Comparison of ENCODE assay signal across 8 mouse cellular contexts in genomic region chr11:90391271-90392185, GRCm38 (mm10). TPM values are rescaled to one million over a fixed set of nuclear protein-coding genes. Genes with fewer than 3 reads are reported as not detected.
DNase-seq lines count a peak whose midpoint lies in the region; ATAC-seq and TF ChIP-seq lines count a peak whose summit lies in the region.

No protein-coding gene starts in this region.

- 20% methylated on average over 14 of the region's 14 CpGs for WGBS in liver, embryonic 11.5 days
- 5% methylated on average over 14 of the region's 14 CpGs for WGBS in forebrain, embryonic 12.5 days
- 11% methylated on average over 14 of the region's 14 CpGs for WGBS in limb, embryonic 14.5 days
- 19% methylated on average over 14 of the region's 14 CpGs for WGBS in stomach, embryonic 15.5 days

- peaks cover 48% of the 10 kb centered on the region for H3K27me3 ChIP-seq in liver, embryonic 11.5 days (replicated peaks; ENCODE audit: control insufficient read depth, insufficient read depth, low read length)
- H3K27me3 ChIP-seq in forebrain, embryonic 12.5 days = peaks cover 77% of the 10 kb centered on the region
- H3K27me3 ChIP-seq in limb, embryonic 14.5 days (ENCODE audit: control insufficient read depth, insufficient read depth, low read length) = peaks cover 38% of the 10 kb centered on the region
- peaks cover 13% of the 10 kb centered on the region for H3K27me3 ChIP-seq in stomach, embryonic 15.5 days (replicated peaks)

- H3K4me3 ChIP-seq in liver, embryonic 11.5 days (ENCODE audit: low read depth, low read length) = peak overlapping the region; percentile 57
- peak overlapping the region; percentile 49 for H3K4me3 ChIP-seq in forebrain, embryonic 12.5 days (replicated peaks)
- peak overlapping the region; percentile 46 for H3K4me3 ChIP-seq in limb, embryonic 14.5 days (replicated peaks; ENCODE audit: low read length)
- H3K4me3 ChIP-seq in stomach, embryonic 15.5 days (replicated peaks) = peak overlapping the region; percentile 54

- TF ChIP-seq POLR2A in limb, embryonic 14.5 days (IDR thresholded peaks at IDR 0.05; ENCODE audit: borderline replicate concordance, extremely low read depth, insufficient read depth, insufficient read length) = no peak

- no peaks in the 10 kb centered on the region for H3K36me3 ChIP-seq in liver, embryonic 11.5 days (ENCODE audit: control insufficient read depth, insufficient read depth, low read length)
- H3K36me3 ChIP-seq in forebrain, embryonic 12.5 days (replicated peaks) = no peaks in the 10 kb centered on the region
- H3K36me3 ChIP-seq in limb, embryonic 14.5 days (ENCODE audit: control insufficient read depth, insufficient read depth, low read length) = no peaks in the 10 kb centered on the region
- no peaks in the 10 kb centered on the region for H3K36me3 ChIP-seq in stomach, embryonic 15.5 days

- H3K4me2 ChIP-seq in liver, embryonic 11.5 days = peak overlapping the region; percentile 76
- peak overlapping the region; percentile 96 for H3K4me2 ChIP-seq in forebrain, embryonic 12.5 days
- peak overlapping the region; percentile 94 for H3K4me2 ChIP-seq in limb, embryonic 14.5 days (replicated peaks; ENCODE audit: low read depth, low read length, severe bottlenecking)
- H3K4me2 ChIP-seq in stomach, embryonic 15.5 days = peak overlapping the region; percentile 96

- peaks cover 9% of the 10 kb centered on the region for H3K4me1 ChIP-seq in liver, embryonic 11.5 days (replicated peaks; ENCODE audit: control insufficient read depth, insufficient read depth, low read length)
- peaks cover 27% of the 10 kb centered on the region for H3K4me1 ChIP-seq in forebrain, embryonic 12.5 days
- H3K4me1 ChIP-seq in limb, embryonic 14.5 days (ENCODE audit: control insufficient read depth, insufficient read depth, low read length) = peaks cover 12% of the 10 kb centered on the region; the same call in 1 of the 2 replicates
- H3K4me1 ChIP-seq in stomach, embryonic 15.5 days = peaks cover 7% of the 10 kb centered on the region

- no peak for DNase-seq in liver, embryonic 11.5 days (ENCODE audit: low spot score)
- DNase-seq in liver = no peak
- no peak for DNase-seq in limb, embryonic 14.5 days (ENCODE audit: low spot score)
- no peak for DNase-seq in spleen, postnatal 14 days (ENCODE audit: low spot score in 2 of 2)
- DNase-seq in natural killer cell, adult 2 months (ENCODE audit: low spot score in 2 of 2) = no peak
- no peak for DNase-seq in gastrocnemius, adult 8-10 months (ENCODE audit: low spot score in 2 of 2)

- H3K9ac ChIP-seq in liver, embryonic 11.5 days (ENCODE audit: low read depth, low read length) = no peak overlapping the region
- peak overlapping the region; percentile 36; the same call in 1 of the 2 replicates for H3K9ac ChIP-seq in forebrain, embryonic 12.5 days
- no peak overlapping the region for H3K9ac ChIP-seq in limb, embryonic 14.5 days (ENCODE audit: low read depth, low read length, severe bottlenecking)
- no peak overlapping the region for H3K9ac ChIP-seq in stomach, embryonic 15.5 days

- no peak overlapping the region for H3K27ac ChIP-seq in liver, embryonic 11.5 days (ENCODE audit: low read depth, low read length)
- H3K27ac ChIP-seq in forebrain, embryonic 12.5 days = no peak overlapping the region
- H3K27ac ChIP-seq in limb, embryonic 14.5 days (replicated peaks; ENCODE audit: low read depth, low read length) = no peak overlapping the region
- no peak overlapping the region for H3K27ac ChIP-seq in stomach, embryonic 15.5 days

- no peaks in the 10 kb centered on the region for H3K9me3 ChIP-seq in liver, embryonic 11.5 days (ENCODE audit: control insufficient read depth, low read length)
- H3K9me3 ChIP-seq in forebrain, embryonic 12.5 days = no peaks in the 10 kb centered on the region
- H3K9me3 ChIP-seq in limb, embryonic 14.5 days (ENCODE audit: control insufficient read depth, low read length) = no peaks in the 10 kb centered on the region
- no peaks in the 10 kb centered on the region for H3K9me3 ChIP-seq in stomach, embryonic 15.5 days

- ATAC-seq in liver, embryonic 11.5 days (replicated peaks; ENCODE audit: low FRiP score) = no peak
- ATAC-seq in forebrain, embryonic 12.5 days (ENCODE audit: low FRiP score) = no peak
- ATAC-seq in limb, embryonic 14.5 days (ENCODE audit: low FRiP score, low read depth) = no peak
- no peak for ATAC-seq in stomach, embryonic 15.5 days (ENCODE audit: insufficient read depth, low FRiP score, low read depth)

RNA-seq across cellular contexts. Expression of gene Hlf, which starts 0.8 kb away (rescaled TPM):
- 6.6 and 6.9 TPM in 2 replicates for polyA plus RNA-seq in liver, embryonic 11.5 days (2014; fragmentation: Nextera tagmentation; extraction: Ambion mirVana)
- 2.2 and 3.3 TPM in 2 replicates for polyA plus RNA-seq in forebrain, embryonic 12.5 days (2016; fragmentation: Nextera tagmentation; extraction: Ambion mirVana)
- polyA plus RNA-seq in limb, embryonic 14.5 days (2012; rRNA removed) = 2.8 and 3.7 TPM in 2 replicates
- polyA plus RNA-seq in limb, embryonic 14.5 days (2014; fragmentation: Nextera tagmentation; extraction: Ambion mirVana) = 2.2 and 2.9 TPM in 2 replicates
- 1.8 and 1.9 TPM in 2 replicates for polyA plus RNA-seq in stomach, embryonic 15.5 days (2015; fragmentation: Nextera tagmentation; extraction: Ambion mirVana)
- 10 to 100 TPM in 2 of 4 experiments, 1 to 10 TPM in 2; 8.4 to 14.1 (median 10.2) TPM for total RNA-seq in gastrocnemius, adult 8-10 months (2022)
